Mouse (Mus musculus) G1E (cell line): ENCODE measurements around the gene H3f3b. TPM values are rescaled to one million over a fixed set of nuclear protein-coding genes. Genes with fewer than 3 reads are reported as not detected.
A peak's percentile ranks its signal among the peaks of the same experiment; 100 is the strongest.

Experiments
- ATAC-seq: 2 replicates; pipeline ENCODE4 v1.8.0; 2016; ENCODE audit warnings: mild to moderate bottlenecking; ENCODE audit not compliant: insufficient number of reproducible peaks, poor library complexity, low FRiP score, severe bottlenecking; ENCODE audit errors: extremely low read depth
- DNase-seq: peaks from one replicate; pipeline ENCODE4 v3.0.0; 2012; ENCODE audit warnings: low spot score
- H3K27me3 ChIP-seq: 2 replicates; pipeline ENCODE4 v1.6.1; 2012; ENCODE audit warnings: mild to moderate bottlenecking, low read length, inconsistent platforms; ENCODE audit not compliant: insufficient read depth
- H3K36me3 ChIP-seq: replicated peaks from 2 replicates; pipeline ENCODE3; 2012; ENCODE audit warnings: mild to moderate bottlenecking, inconsistent platforms
- H3K4me1 ChIP-seq: 2 replicates; pipeline ENCODE4 v1.6.1; 2012; ENCODE audit warnings: low read depth, low read length, inconsistent platforms, mixed read lengths; ENCODE audit not compliant: insufficient read depth
- H3K4me3 ChIP-seq: 2 replicates; pipeline ENCODE4 v1.5.1; 2012; ENCODE audit warnings: low read depth, mild to moderate bottlenecking, inconsistent platforms, low read length, moderate library complexity, mixed read lengths
- H3K9me3 ChIP-seq: replicated peaks from 2 replicates; pipeline ENCODE4 v1.6.1; 2012; ENCODE audit warnings: inconsistent platforms
- CTCF ChIP-seq: IDR thresholded peaks from 2 replicates; pipeline ENCODE4 v1.5.1; 2012; ENCODE audit warnings: low read depth, low read length, inconsistent platforms, mixed read lengths
- GATA1 ChIP-seq: IDR thresholded peaks from 2 replicates; pipeline ENCODE4 v1.6.1; 2012; ENCODE audit warnings: borderline replicate concordance, low read length, inconsistent platforms, mixed read lengths
- GATA2 ChIP-seq: IDR thresholded peaks from 2 replicates; pipeline ENCODE4 v1.6.1; 2012; ENCODE audit warnings: low read depth, low read length, inconsistent platforms, borderline replicate concordance
- POLR2AphosphoS5 ChIP-seq: IDR thresholded peaks from 2 replicates; pipeline ENCODE4 v1.6.1; 2012; ENCODE audit warnings: low read depth, low read length, inconsistent platforms; ENCODE audit not compliant: insufficient replicate concordance
- TAL1 ChIP-seq: conservative IDR thresholded peaks from 2 replicates; pipeline ENCODE4 v1.6.1; 2012; ENCODE audit warnings: low read depth, low read length, inconsistent platforms, mixed read lengths
- polyA plus RNA-seq: library from polyadenylated mRNA; stranded (reverse); fragments of >175 nt; gene quantifications from 2 replicates; pipeline ENCODE4 v1.2.3, GENCODE M21; 2012
- total RNA-seq, 2 experiments: library from RNA; stranded (forward) in 1 of 2; stranded (reverse) in 1 of 2; fragments of 200-1000 nt in 1 of 2; fragments of >200 nt in 1 of 2; fragmentation: Nextera tagmentation in 1 of 2; gene quantifications; 2 replicates each; pipeline ENCODE4 v1.2.3; 2014 to 2017

Gene H3f3b
- total and polyA plus RNA-seq, 3 experiments: 336 to 721 (median 692) TPM

- Histone ChIP-seq H3K27me3 (peaks cover 39% of the 10 kb centered on the region), H3K4me3 (peak overlapping the region; percentile 66; the same call in 1 of the 2 replicates), H3K9me3 (peaks cover 7% of the 10 kb centered on the region), H3K36me3 (peaks cover 49% of the 10 kb centered on the region), H3K4me1 (peaks cover 67% of the 10 kb centered on the region)
- TF ChIP-seq GATA1: no peak
- TF ChIP-seq GATA2: no peak
- peak; percentile 13; the same call in 1 of the 2 replicates for TF ChIP-seq CTCF
- no peak for TF ChIP-seq POLR2AphosphoS5
- no peak for TF ChIP-seq TAL1
- DNase-seq (peak; percentile 57), ATAC-seq (peak; percentile 45; the same call in 1 of the 2 replicates)
Measured at GRCm38 (mm10) chr11:116004840-116005700, 22.7 kb downstream of the H3f3b start.

GRCm38 (mm10) chr11:116004186-116004823, 23.5 kb downstream of the H3f3b start:
- Histone ChIP-seq H3K4me1 (peaks cover 68% of the 10 kb centered on the region), H3K27me3 (peaks cover 44% of the 10 kb centered on the region), H3K36me3 (peaks cover 41% of the 10 kb centered on the region), H3K4me3 (peak overlapping the region; percentile 66; the same call in 1 of the 2 replicates), H3K9me3 (peaks cover 7% of the 10 kb centered on the region)
- TF ChIP-seq TAL1 (no peak), CTCF (no peak), POLR2AphosphoS5 (no peak), GATA2 (no peak), GATA1 (no peak)
- no peak for ATAC-seq
- no peak for DNase-seq

GRCm38 (mm10) chr11:116002894-116003293, 24.9 kb downstream of the H3f3b start:
- Histone ChIP-seq H3K27me3 (peaks cover 48% of the 10 kb centered on the region), H3K4me3 (no peak overlapping the region), H3K4me1 (peaks cover 60% of the 10 kb centered on the region), H3K9me3 (peaks cover 7% of the 10 kb centered on the region), H3K36me3 (peaks cover 27% of the 10 kb centered on the region)
- ATAC-seq: no peak
- no peak for DNase-seq
- TF ChIP-seq GATA2 (no peak), TAL1 (no peak), GATA1 (no peak), POLR2AphosphoS5 (no peak), CTCF (no peak)

DNA sequence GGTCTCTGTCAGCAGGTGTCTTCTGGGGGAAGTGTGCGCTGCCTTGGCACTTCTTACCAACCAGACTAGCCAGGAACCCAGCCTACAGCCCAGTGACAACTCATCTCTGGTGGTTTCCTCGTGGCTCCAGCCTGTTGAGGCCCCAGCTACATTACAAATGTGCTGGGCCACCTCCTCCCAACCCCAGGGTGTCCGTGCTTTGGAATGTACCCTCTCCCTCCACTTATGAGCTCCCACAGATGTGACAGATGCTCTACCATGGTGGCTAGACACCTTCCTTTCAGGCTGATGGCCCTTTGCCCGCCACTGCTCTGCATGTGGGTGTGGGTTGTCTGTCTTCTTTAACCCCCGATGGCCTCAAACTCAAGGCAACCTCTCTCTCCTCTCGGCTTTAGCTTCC, 26.0 kb downstream of the H3f3b start:
- TF ChIP-seq GATA1: no peak
- no peak for TF ChIP-seq GATA2
- TF ChIP-seq POLR2AphosphoS5: no peak
- no peak for TF ChIP-seq CTCF
- no peak for TF ChIP-seq TAL1
- no peak for ATAC-seq
- no peak overlapping the region for H3K4me3 ChIP-seq
- no peak for DNase-seq
- H3K27me3 ChIP-seq: peaks cover 59% of the 10 kb centered on the region
- H3K4me1 ChIP-seq: peaks cover 49% of the 10 kb centered on the region
- peaks cover 7% of the 10 kb centered on the region for H3K9me3 ChIP-seq
- peaks cover 15% of the 10 kb centered on the region for H3K36me3 ChIP-seq

DNA sequence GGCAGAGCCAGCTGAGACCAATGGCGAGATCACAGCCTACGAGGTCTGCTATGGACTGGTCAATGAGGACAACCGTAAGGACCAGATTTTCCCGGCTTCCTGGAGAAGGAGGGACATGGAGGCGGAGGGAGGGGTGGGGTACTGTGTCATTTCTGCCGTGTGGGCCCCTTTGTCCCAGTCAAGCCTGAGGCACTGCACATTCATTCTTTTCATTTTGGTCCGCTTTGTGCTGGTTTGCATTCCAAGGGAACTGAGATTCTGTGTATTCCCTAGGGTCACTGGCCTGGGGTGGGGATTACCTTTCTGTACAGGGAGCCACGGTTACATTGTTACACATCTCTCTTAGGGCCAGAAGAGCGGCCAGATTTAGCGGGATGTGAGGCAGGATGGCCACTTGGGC, 27.2 kb downstream of the H3f3b start:
- H3K4me1 ChIP-seq: peaks cover 38% of the 10 kb centered on the region
- no peak for DNase-seq
- TF ChIP-seq CTCF (no peak), GATA2 (no peak), GATA1 (no peak), TAL1 (no peak), POLR2AphosphoS5 (no peak)
- peaks cover 7% of the 10 kb centered on the region for H3K9me3 ChIP-seq
- peaks cover 65% of the 10 kb centered on the region for H3K27me3 ChIP-seq
- no peak for ATAC-seq
- peaks cover 4% of the 10 kb centered on the region for H3K36me3 ChIP-seq
- H3K4me3 ChIP-seq: no peak overlapping the region

DNA sequence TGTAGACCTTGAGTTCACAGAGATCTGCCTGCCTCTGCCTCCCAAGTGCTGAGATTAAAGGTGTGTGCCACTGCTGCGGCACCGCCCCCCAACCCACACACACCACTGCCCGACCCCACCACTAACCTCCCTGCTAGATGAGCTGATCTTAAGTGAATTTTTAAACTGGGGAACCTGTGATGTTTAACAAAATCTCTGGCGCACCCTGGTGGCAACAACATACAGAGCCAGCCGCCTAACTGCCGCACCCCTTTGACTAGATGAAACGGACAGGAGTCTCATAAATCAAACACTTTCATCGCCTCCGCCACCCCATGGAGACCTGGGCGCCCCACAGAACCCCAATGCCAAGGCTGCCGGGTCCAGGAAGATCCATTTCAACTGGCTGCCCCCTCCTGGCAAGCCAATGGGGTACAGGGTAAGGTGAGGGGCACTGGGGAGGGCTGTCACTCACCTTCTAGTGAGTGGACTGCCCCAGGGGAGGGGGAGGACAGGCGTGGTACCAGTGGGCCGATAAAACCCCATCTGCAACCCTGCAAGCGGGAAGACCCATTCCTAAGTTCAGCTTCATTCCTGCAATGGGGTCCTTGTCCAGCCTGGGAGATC, 28.1 kb downstream of the H3f3b start:
- ATAC-seq (no peak), DNase-seq (peak; percentile 45)
- 0 out of 2 replicates have a peak, but pooled peaks have one; percentile 21 for TF ChIP-seq CTCF
- TF ChIP-seq POLR2AphosphoS5: no peak
- no peak for TF ChIP-seq GATA2
- no peak for TF ChIP-seq GATA1
- TF ChIP-seq TAL1: no peak
- peaks cover 64% of the 10 kb centered on the region for H3K27me3 ChIP-seq
- H3K9me3 ChIP-seq: peaks cover 7% of the 10 kb centered on the region
- H3K36me3 ChIP-seq: no peaks in the 10 kb centered on the region
- H3K4me1 ChIP-seq: peaks cover 29% of the 10 kb centered on the region
- H3K4me3 ChIP-seq: no peak overlapping the region; the same call in 1 of the 2 replicates
